Mouse (Mus musculus) neural tube, embryonic 14.5 days (tissue): Measurements from ENCODE around the gene 2900011O08Rik. TPM values are rescaled to one million over a fixed set of nuclear protein-coding genes. Genes with fewer than 3 reads are reported as not detected.

Experiments
- ATAC-seq: fragments of 200-750 bp; cut with Nextera tagmentation; 2 replicates; pipeline ENCODE4 v1.8.0; 2017; ENCODE audit warnings: low read depth, mild to moderate bottlenecking, moderate TSS enrichment, moderate library complexity
- H3K27ac ChIP-seq: fragments of 300-500 bp; sonication (generic); 2 replicates; pipeline ENCODE4 v1.5.1; 2014; ENCODE audit warnings: low read depth, mild to moderate bottlenecking, control low read depth, low read length, moderate library complexity, mixed read lengths
- H3K27me3 ChIP-seq: fragments of 300-500 bp; sonication (generic); 2 replicates; pipeline ENCODE4 v1.6.1; 2014; ENCODE audit warnings: low read length; ENCODE audit not compliant: control insufficient read depth, insufficient read depth
- H3K36me3 ChIP-seq: fragments of 300-500 bp; sonication (generic); 2 replicates; pipeline ENCODE4 v1.6.1; 2014; ENCODE audit warnings: low read length, mixed read lengths; ENCODE audit not compliant: control insufficient read depth, insufficient read depth
- H3K4me1 ChIP-seq: fragments of 300-500 bp; sonication (generic); 2 replicates; pipeline ENCODE4 v1.6.1; 2014; ENCODE audit warnings: low read length; ENCODE audit not compliant: control insufficient read depth, insufficient read depth
- H3K4me2 ChIP-seq: fragments of 300-500 bp; sonication (generic); 2 replicates; pipeline ENCODE4 v1.6.1; 2014; ENCODE audit warnings: mild to moderate bottlenecking, low read depth, low read length, control low read depth
- H3K4me3 ChIP-seq: fragments of 300-500 bp; sonication (generic); 2 replicates; pipeline ENCODE4 v1.5.1; 2014; ENCODE audit warnings: low read depth, low read length, control low read depth, mixed read lengths
- H3K9ac ChIP-seq: fragments of 300-500 bp; sonication (generic); replicated peaks from 2 replicates; pipeline ENCODE4 v1.6.1; 2014; ENCODE audit warnings: low read depth, mild to moderate bottlenecking, control low read depth, low read length, mixed read lengths
- H3K9me3 ChIP-seq: fragments of 300-500 bp; sonication (generic); 2 replicates; pipeline ENCODE4 v1.6.1; 2016; ENCODE audit warnings: low read length; ENCODE audit not compliant: control insufficient read depth
- WGBS: fragments of 180-500 bp; shearing (Covaris S2); extraction: QIAGEN DNeasy Blood & Tissue Kit; methylation state at CpG from one replicate; pipeline ENCODE4 v1.1.7; 2014; 5-methylcytosine and 5-hydroxymethylcytosine counted together
- polyA plus RNA-seq: library from polyadenylated mRNA; unstranded; fragments of >200 nt; fragmentation: Nextera tagmentation; extraction: Ambion mirVana; gene quantifications from 2 replicates; pipeline ENCODE4 v1.2.1, GENCODE M21; 2014

The 2900011O08Rik gene
- polyA plus RNA-seq, 1 experiment from 2014 or later: 233 TPM

DNA sequence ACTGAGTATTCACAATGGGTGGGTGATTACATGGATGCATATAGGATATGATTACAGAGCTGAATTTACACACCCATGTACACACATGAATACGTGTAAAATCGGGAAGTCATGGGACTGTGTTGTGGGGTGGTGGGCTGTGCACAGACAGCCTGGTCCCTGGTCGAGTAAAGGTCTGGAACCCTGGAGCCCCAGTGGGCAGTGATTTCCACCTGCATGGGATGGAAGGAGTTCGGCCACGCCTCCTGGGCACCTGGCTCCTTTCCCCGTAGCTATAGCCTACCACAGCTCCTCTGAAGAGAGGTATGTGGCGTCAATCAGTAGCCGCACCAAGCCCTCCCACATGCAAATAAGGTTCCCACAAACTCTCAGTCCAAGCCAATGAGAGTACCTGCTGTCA lies 30.9 kb downstream of the 2900011O08Rik start:
- H3K27me3 ChIP-seq: no peaks in the 10 kb centered on the region
- H3K27ac ChIP-seq: no peak overlapping the region
- no peak overlapping the region for H3K4me3 ChIP-seq
- H3K9ac ChIP-seq: no peak overlapping the region
- no peak for ATAC-seq
- 88% methylated on average over 8 of the region's 8 CpGs for WGBS
- no peak overlapping the region for H3K4me2 ChIP-seq
- H3K36me3 ChIP-seq: no peaks in the 10 kb centered on the region
- no peaks in the 10 kb centered on the region for H3K4me1 ChIP-seq
- H3K9me3 ChIP-seq: no peaks in the 10 kb centered on the region

DNA sequence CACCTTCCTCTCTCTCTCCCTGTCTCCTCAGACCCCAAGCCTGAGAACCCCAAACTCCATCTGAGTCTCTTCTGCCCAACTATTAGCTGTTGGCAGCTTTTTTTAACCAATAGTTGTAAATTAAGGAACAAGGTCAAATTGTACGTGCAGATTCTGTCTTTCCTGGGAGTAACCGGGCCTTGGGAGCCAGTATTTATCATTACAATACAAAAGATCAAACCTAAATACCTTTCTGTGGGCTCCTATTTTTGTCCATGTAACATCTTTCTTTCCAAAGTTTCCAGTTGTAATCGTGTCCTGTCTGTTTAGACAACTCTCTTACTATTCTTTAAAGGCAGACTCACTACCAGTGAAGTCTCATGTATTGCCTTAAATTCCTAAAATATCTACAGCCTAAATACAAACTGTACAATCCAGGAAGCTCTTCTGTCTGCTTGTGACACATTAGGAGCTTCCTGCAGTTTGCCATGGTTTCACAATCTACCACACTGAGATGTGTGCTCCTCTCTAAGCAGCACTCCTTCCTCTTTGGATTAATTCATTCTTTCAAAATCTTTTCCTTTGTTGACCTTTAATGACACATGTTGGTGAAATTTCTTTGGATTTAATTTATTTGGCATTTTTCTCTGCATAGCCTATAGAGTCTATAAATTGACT lies 34.9 kb downstream of the 2900011O08Rik start:
- no peak for ATAC-seq
- no peak overlapping the region for H3K27ac ChIP-seq
- H3K4me1 ChIP-seq: no peaks in the 10 kb centered on the region
- no peaks in the 10 kb centered on the region for H3K27me3 ChIP-seq
- no peak overlapping the region for H3K9ac ChIP-seq
- H3K4me3 ChIP-seq: no peak overlapping the region
- WGBS: 81% methylated on average over 3 of the region's 3 CpGs
- no peak overlapping the region for H3K4me2 ChIP-seq
- H3K9me3 ChIP-seq: no peaks in the 10 kb centered on the region
- H3K36me3 ChIP-seq: no peaks in the 10 kb centered on the region

DNA sequence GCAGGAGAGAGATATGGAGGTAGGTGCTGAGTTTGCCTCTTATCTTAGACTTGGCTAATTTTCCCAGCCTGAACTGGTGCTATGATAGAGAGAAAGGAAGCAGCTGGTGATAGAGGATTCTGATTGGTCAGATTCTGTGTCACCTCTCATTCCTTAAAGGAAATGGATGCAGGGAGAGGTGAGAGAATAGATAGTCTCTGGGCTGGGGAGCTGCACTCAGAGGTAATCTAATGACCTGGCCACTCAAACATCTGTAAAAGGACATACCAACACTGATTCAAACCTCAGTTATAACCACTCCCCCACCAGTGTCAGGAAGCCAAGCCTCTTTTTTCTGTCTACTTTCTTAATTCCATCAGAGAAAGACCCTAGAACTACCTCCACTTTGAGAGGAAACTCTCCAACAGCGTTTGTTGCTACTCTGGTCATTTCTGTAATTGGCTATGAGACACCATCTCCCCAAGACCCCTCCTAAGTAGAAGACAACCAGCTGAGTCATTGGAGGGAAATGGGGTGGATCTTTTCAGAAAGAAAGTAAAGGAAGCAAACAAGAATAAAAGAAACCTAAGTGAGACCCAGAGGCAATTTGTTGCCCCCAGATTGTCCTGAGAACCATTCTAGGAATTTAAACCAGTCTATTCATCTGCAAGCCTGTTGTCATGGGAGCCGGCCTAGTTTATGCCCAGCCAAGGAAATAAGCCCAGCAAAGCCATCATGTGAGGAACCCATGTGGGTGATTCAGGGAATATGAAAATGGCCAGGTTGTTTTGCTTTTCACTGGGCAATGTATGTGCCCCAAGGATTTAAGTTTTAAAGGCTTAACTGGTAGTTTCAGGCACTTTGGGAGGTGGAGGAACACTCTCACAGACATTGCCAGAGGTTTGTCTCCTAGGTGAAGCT lies 38.9 kb downstream of the 2900011O08Rik start:
- 14% methylated on average over 2 of the region's 2 CpGs for WGBS
- H3K4me3 ChIP-seq: no peak overlapping the region
- no peak overlapping the region for H3K4me2 ChIP-seq
- H3K9me3 ChIP-seq: no peaks in the 10 kb centered on the region
- ATAC-seq: no peak
- no peaks in the 10 kb centered on the region for H3K4me1 ChIP-seq
- no peak overlapping the region for H3K9ac ChIP-seq
- no peaks in the 10 kb centered on the region for H3K27me3 ChIP-seq
- H3K27ac ChIP-seq: no peak overlapping the region
- H3K36me3 ChIP-seq: no peaks in the 10 kb centered on the region

DNA sequence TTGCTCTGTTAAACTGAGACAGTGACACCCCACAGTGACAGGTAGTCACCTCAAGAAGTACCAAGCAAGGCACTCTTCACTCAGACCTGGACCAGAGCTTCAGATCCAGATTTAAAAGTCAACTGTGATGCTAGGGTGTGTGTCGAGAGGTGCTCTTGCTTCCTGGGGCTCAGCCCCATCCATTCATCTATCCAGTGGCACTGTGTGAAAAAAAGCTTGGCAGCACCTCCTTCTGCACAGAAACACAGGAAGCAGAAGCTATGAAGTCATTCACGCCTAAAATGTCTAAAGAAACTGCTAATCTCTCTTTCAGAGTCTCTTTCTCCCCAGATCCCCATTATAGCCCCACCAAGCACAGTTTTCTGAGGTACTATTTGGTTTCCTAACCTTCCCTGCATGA lies 42.7 kb downstream of the 2900011O08Rik start:
- no peak for ATAC-seq
- H3K36me3 ChIP-seq: no peaks in the 10 kb centered on the region
- no peaks in the 10 kb centered on the region for H3K4me1 ChIP-seq
- H3K27ac ChIP-seq: no peak overlapping the region
- 65% methylated on average over 2 of the region's 2 CpGs for WGBS
- H3K9ac ChIP-seq: no peak overlapping the region
- H3K27me3 ChIP-seq: no peaks in the 10 kb centered on the region
- H3K4me2 ChIP-seq: no peak overlapping the region
- H3K4me3 ChIP-seq: no peak overlapping the region
- H3K9me3 ChIP-seq: no peaks in the 10 kb centered on the region

DNA sequence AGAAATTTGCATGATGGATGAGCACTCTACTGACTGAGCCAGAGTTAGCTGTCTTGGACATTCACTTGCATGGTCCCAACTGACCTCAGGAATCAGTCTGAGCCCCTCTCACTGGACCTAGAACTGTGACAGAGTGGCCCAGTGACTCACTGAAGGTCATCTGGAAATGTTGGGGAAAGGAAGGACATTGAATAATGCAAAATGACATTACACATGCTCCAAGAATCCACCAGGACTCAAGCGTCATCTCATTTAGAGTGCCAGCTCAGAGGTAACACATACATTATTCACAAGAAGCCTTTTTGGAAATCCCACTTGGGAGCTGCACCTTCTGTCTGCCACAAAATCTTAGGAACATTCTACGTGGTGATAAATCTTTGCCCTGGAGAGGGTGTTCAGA lies 43.4 kb downstream of the 2900011O08Rik start:
- 73% methylated on average over 2 of the region's 2 CpGs for WGBS
- Histone ChIP-seq H3K36me3 (no peaks in the 10 kb centered on the region), H3K9me3 (no peaks in the 10 kb centered on the region), H3K4me2 (no peak overlapping the region), H3K27me3 (no peaks in the 10 kb centered on the region), H3K9ac (no peak overlapping the region), H3K27ac (no peak overlapping the region), H3K4me1 (no peaks in the 10 kb centered on the region), H3K4me3 (no peak overlapping the region)
- no peak for ATAC-seq

DNA sequence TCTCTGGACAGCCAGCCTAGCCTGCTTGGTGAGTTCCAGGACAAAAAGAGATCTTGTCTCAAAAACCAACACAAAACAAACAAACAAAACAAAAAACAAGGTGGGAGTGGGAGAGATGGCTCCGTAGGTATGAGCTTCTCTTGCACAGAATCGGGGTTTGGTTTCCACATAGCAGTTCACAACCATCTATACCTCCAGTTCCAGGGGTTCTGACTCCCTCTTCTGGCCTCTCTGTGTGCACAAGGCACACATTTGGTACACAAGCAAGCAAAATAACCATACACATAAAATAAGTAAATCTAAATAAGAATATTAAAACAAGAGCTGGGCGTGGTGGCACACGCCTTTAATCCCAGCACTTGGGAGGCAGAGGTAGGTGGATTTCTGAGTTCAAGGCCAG lies 44.2 kb downstream of the 2900011O08Rik start:
- no peaks in the 10 kb centered on the region for H3K27me3 ChIP-seq
- H3K9ac ChIP-seq: no peak overlapping the region
- no peak for ATAC-seq
- H3K9me3 ChIP-seq: no peaks in the 10 kb centered on the region
- no peaks in the 10 kb centered on the region for H3K4me1 ChIP-seq
- 92% methylated on average over 4 of the region's 4 CpGs for WGBS
- no peak overlapping the region for H3K4me3 ChIP-seq
- H3K36me3 ChIP-seq: no peaks in the 10 kb centered on the region
- H3K27ac ChIP-seq: no peak overlapping the region
- no peak overlapping the region for H3K4me2 ChIP-seq

DNA sequence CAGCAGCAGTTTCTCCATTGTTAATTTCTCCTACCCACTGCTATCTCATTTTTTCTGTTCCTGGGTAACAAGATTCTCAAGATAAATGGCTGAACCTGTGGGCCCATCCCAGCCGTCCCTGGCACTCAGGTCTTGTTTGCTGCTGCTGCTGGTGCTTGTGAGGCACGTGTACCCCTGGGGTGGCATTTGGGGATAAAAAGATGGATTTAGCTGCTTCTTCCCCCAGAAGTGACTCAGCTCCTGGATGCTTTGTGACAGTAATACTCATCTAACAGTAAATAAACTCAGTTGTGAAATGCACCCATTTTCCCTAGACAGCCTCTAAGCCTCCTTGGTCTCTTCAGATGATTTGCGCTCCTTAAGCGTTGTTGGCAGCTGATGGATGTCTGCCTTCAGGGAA lies 46.7 kb downstream of the 2900011O08Rik start:
- Histone ChIP-seq H3K4me2 (no peak overlapping the region), H3K36me3 (no peaks in the 10 kb centered on the region), H3K9ac (no peak overlapping the region), H3K4me3 (no peak overlapping the region), H3K27me3 (no peaks in the 10 kb centered on the region), H3K9me3 (no peaks in the 10 kb centered on the region), H3K27ac (no peak overlapping the region), H3K4me1 (no peaks in the 10 kb centered on the region)
- WGBS: 84% methylated on average over 4 of the region's 4 CpGs
- ATAC-seq: no peak

DNA sequence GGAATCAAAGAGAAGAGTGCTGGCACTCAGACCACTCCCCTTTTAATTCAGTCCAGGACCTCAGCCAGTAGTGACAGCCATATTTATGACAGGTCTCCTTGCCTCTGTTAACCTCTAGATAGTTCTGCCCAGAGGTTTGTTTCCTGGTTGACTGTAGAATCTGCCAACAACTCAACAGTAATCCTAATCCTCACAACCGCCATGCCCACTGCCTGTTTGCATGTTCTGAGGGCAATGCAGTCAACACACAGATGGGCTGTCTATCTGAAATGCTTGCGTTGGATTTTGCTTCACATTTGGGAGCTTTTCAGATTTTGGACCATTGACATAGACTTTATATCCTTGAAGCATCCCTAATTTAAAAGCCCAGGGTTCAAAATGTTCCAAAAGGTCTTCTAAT lies 56.0 kb downstream of the 2900011O08Rik start:
- WGBS: 96% methylated on average over 2 of the region's 2 CpGs
- ATAC-seq: no peak

DNA sequence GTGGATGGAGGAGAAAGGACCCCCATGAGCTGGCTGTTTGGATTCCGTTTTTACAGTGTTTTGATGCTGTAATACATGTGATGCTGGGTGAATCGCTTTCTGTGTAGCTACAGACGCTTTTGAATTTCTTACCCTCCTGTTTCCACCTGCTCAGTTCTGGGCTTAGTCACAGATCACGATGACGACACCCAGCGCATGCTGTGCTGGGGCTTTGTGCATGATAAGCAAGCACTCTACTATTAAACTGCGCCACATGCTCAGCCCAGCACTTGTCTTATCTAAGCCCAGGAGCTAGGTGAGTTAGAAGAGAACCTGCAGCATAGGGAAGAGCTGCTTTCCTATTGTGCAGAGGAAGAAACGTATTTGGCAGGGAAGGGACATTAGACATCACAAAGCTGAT lies 58.3 kb downstream of the 2900011O08Rik start:
- WGBS: 83% methylated on average over 8 of the region's 8 CpGs
- ATAC-seq: no peak
- Histone ChIP-seq H3K27ac (no peak overlapping the region), H3K9ac (no peak overlapping the region), H3K9me3 (no peaks in the 10 kb centered on the region), H3K27me3 (no peaks in the 10 kb centered on the region), H3K4me2 (no peak overlapping the region), H3K4me3 (no peak overlapping the region), H3K4me1 (no peaks in the 10 kb centered on the region), H3K36me3 (no peaks in the 10 kb centered on the region)

More for the DNA sequence above, 56.0 kb downstream of the 2900011O08Rik start:
- Histone ChIP-seq H3K9ac (no peak overlapping the region), H3K4me3 (no peak overlapping the region), H3K27me3 (no peaks in the 10 kb centered on the region), H3K36me3 (no peaks in the 10 kb centered on the region), H3K27ac (no peak overlapping the region), H3K4me2 (no peak overlapping the region), H3K4me1 (no peaks in the 10 kb centered on the region), H3K9me3 (no peaks in the 10 kb centered on the region)
